Mouse (Mus musculus) gastrocnemius, postnatal 25 days (tissue): ENCODE measurements around the gene Ccrl2. TPM values are rescaled to one million over a fixed set of nuclear protein-coding genes. Genes with fewer than 3 reads are reported as not detected.

Source experiments
- DNase-seq: peaks from one replicate; pipeline ENCODE4 v3.0.0; 2022
- long read RNA-seq, 2 experiments: library from polyadenylated mRNA; stranded (forward); transcript quantifications; one replicate each; pipeline ENCODE4 v2.0.0; 2021
- total RNA-seq, 2 experiments: library from RNA; stranded (reverse); gene quantifications; 1 replicate in 1 of 2; 2 replicates in 1 of 2; pipeline ENCODE4 v1.2.3; 2021

The Ccrl2 gene
- total RNA-seq: 1 to 10 TPM; 4.3 to 4.4 TPM
- long read RNA-seq, experiment 1, partial matches to known transcripts: 0 of 10 reads
- long read RNA-seq, experiment 1, other reads (novel, unspliced or antisense): 5 of 10 reads
- long read RNA-seq, experiment 2, transcript Ccrl2-201 (2 exons, 2,459 nt): major isoform, 12 of 17 reads
- long read RNA-seq, experiment 2, partial matches to known transcripts: 0 of 17 reads
- long read RNA-seq, experiment 2, other reads (novel, unspliced or antisense): 5 of 17 reads

GRCm38 (mm10) chr9:111056798-111057543, at the start of gene Ccrl2:
TSS of gene Ccrl2 (minus strand) at chr9:111057519.
- DNase-seq: peak; percentile 45

DNA sequence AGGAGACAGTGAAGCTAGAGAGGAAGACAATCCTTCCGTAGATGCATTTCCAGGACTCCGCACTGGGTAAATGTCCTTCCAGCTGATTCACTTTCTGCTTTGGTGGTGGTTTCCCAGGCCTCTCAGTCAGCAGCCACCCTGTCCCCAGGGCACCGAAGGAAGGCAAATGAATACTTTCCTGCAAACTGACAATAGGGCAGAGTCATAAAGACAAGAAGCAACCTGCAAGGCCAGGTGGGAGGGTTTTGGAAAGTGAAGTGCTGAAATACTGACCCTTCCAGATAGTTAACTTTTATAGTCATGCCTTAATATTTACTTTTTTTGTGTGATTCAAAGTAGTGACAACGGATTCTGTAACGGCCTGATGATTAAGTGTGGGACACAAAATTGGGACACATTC, 46.6 kb upstream of the Ccrl2 start:
- no peak for DNase-seq

- DNase-seq: no peak
These were observed 46.0 kb upstream of the Ccrl2 start for GRCm38 (mm10) chr9:111103293-111103692.

- peak; percentile 38 for DNase-seq
These were observed 43.1 kb upstream of the Ccrl2 start for GRCm38 (mm10) chr9:111100406-111100805.

- no peak for DNase-seq
These were observed 40.2 kb upstream of the Ccrl2 start for GRCm38 (mm10) chr9:111097543-111097942.

GRCm38 (mm10) chr9:111096419-111097326, 39.4 kb upstream of the Ccrl2 start:
- no peak for DNase-seq

DNA sequence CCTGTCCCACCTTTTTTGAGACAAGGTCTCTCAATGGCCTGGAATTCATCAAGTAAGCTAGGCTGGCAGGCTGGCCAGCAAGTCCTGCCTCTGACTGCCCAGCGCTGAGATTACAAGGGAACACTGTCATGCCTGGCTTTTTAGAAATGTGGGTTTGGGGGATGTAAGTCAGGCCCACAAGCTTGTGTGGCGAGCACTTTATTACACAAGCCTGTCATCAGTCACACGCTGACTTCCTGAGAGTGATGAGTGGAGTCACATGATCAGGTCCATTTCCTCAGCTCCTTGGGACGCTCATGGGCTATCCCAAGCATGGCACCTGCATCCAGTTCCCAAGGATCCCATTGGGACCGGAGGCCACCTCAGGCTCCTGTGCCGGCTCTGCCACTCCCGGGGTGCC, 38.4 kb upstream of the Ccrl2 start:
- no peak for DNase-seq

DNA sequence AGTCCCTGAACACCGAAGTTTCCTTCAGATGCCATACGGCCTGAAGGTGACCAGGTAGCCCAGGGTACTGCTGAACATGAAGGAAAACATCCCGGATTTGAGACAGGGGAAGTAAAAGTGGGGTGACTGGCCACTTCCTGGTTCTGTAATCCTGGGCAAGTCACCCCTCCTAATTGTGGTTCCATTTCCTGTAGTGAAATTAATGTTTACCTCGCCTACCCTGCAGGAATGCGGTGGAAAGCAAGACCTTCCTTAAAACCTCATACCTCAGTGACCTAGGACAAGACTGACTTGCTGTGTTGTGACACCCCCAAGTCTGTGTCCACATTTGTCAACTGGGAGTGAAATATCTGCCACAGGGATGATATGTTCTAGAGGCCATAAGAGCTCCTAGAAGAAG, 37.3 kb upstream of the Ccrl2 start:
- no peak for DNase-seq

GRCm38 (mm10) chr9:111093094-111093493, 35.8 kb upstream of the Ccrl2 start:
- peak; percentile 15 for DNase-seq

DNA sequence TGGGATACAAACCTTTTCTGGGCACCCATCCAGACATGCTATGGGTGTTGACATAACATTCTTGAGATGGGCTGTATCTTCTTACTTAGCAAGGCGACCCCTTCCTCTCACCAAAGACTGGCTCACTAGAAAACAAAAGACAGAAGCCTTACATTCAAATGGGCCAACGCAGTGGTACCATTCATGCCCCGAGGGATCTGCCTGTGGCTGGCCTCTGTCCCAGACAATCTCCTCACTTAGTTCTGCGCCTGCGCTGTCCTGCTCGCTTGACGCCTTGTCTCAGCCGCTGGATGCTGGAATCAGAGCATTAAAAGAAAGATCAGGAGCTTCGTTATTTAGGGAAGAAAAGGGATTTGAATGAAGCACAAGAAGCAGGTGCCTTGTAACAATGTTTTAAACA, 35.3 kb upstream of the Ccrl2 start:
- DNase-seq: peak; percentile 21

- no peak for DNase-seq
These were observed 31.6 kb upstream of the Ccrl2 start for GRCm38 (mm10) chr9:111088886-111089285.

GRCm38 (mm10) chr9:111087960-111088359, 30.6 kb upstream of the Ccrl2 start:
- DNase-seq: no peak

- no peak for DNase-seq
These were observed 29.8 kb upstream of the Ccrl2 start for GRCm38 (mm10) chr9:111086995-111087606.

DNA sequence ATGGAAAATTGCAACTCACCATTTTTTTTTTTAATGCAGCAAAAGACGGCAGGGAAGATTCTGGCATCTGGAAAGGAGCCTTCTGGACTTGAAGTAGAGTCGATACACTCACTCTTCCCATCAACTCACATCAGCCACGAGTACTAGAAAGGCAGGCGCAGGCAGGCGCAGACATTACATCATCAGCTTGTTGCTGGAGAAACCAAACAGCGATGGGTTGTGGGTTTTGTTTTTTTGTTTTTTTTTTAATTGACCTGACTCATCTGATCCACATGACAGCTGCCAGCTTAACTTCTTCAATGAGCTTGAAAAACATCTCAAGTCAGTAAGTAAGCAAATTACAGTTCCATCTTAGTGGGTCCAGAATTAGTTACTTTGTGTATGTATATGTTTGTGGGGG, 28.8 kb upstream of the Ccrl2 start:
- DNase-seq: no peak

DNA sequence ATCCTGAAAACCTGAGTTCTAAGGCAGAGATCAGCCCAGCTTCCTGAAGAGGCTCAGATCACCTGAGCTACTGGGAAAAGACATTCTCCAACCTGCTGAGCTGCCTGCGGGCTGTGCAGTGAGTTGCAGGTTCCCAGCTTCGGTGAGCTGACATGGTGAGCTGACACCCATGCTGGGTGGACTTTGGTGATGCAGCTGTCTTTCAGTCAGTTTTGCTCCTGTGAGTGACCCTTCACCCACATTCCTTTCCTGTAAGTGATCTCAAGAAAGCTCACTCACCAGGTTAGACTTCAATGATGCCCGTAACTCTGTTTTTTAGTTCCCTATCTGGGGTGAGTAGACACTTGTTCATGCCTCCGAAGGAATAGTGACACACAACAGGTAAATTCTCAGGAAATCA, 28.0 kb upstream of the Ccrl2 start:
- no peak for DNase-seq

GRCm38 (mm10) chr9:111081765-111082164, 24.4 kb upstream of the Ccrl2 start:
- no peak for DNase-seq

DNA sequence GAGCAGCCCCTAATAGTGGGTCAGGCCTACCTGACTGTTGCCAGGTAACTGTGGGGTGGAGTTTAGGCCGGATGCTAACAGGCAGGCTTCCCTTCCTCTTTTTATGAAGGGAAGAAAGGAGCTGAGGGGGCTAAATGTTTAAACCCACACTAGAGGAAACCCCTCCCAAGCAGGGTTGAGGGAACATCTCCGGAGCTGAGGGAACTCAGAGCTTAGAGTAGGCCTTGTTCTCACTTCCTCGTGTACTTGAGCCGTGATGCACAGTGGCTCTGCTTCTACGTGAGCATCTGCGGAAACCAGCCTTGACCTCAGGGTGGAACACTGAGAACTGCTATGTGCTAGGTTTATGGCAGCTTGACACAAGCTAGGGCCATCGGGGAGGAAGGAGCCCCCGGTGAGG, 23.5 kb upstream of the Ccrl2 start:
- no peak for DNase-seq

- DNase-seq: no peak
These were observed 20.4 kb upstream of the Ccrl2 start for GRCm38 (mm10) chr9:111077745-111078144.

- DNase-seq: no peak
These were observed 15.7 kb upstream of the Ccrl2 start for GRCm38 (mm10) chr9:111072971-111073370.

- peak; percentile 18 for DNase-seq
These were observed 14.9 kb upstream of the Ccrl2 start for GRCm38 (mm10) chr9:111072175-111072574.

- DNase-seq: peak; percentile 20
These were observed 13.2 kb upstream of the Ccrl2 start for GRCm38 (mm10) chr9:111070546-111070961.

GRCm38 (mm10) chr9:111067052-111067451, 9.7 kb upstream of the Ccrl2 start:
- DNase-seq: no peak
